Mouse (Mus musculus): ENCODE measurements at regions not wholly inside any gene's neighbourhood (a gene's known extent, or its start where the extent isn't known, plus 50 kb on each side); places are given as distances from the start of the nearest gene placed in this dataset.

- DNase-seq (ENCODE audit: low spot score in 2 of 2): no peak
Observed at GRCm38 (mm10) chr17:87531411-87532157, 84.8 kb upstream of the Calm2 start.

DNA sequence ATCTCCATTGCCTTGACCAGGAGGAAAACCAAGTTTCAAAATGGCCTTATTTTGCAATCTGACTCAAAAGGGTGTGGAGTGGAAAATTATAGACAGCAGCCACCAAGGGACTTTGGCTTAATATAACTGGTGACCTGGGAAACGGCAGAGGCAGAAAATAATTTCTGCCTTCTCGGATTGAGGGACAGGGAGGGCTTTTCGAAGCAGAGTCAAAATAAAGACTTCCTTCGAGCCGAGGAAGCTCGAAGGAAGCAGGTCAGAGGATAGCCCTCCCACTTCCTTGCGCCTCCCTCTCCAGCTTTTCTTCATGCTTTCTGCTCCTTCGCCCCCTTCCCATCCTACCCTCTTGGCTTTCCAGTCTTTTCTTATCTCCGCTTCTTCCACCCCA is 85.4 kb upstream of the Calm2 start:
- DNase-seq (ENCODE audit: low spot score in 2 of 2): no peak

GRCm38 (mm10) chr17:87532762-87533161 is 86.0 kb upstream of the Calm2 start:
- DNase-seq (ENCODE audit: low spot score in 2 of 2): no peak

GRCm38 (mm10) chr17:87549568-87549967 is 86.2 kb upstream of the Epcam start:
- no peak for DNase-seq (ENCODE audit: low spot score in 2 of 2)

DNA sequence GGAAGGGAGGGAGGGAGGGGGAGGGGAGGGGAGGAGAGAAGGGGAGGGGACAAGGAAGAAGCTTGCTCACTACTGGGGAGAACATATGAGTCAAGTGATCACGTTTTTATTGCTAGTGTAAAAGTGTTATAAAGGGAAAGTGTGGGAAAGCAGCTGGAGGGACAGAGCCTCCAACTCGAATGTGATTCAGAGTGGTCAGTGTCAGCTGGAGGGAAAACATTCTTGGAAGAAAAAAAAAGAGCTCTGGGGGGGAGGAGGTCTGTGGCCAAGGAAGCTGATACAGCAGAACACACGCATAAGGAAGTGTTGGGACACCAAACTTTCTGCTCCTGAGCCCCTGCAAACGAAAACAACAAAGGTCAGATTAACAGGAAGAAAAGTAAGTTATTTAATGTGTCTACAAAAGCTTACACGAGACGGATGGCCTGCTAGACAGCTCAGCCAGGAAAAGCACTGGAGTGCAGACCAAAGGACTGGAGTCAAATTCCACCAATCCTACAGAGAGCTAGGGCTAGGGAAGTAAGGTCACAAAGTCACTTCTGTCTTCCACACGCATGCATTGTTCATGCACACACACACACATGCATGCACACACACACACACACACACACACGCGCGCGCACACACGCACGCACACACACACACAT is 85.1 kb upstream of the Epcam start:
- no peak for DNase-seq (ENCODE audit: low spot score in 2 of 2)

DNA sequence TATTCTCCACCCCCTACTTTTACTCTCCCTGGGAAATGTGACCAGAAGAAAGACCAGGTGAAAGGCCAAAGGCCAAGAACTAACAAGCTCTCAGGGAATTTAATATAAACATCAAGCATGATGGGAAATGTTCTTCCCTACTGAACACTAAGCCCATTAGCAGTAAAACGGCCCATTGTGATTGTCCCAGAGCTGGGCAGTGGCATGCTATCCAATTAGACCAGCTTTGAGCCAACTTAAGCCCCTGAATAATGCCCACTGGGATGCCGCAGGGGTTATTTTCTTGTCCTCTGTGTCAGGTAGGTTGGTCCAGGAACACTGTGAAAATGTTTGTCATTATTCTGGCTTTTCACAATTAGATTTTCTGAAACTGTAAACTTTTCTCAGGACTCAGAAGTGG is 81.2 kb upstream of the Epcam start:
- no peak for DNase-seq (ENCODE audit: low spot score in 2 of 2)

GRCm38 (mm10) chr17:87558419-87558818 is 77.4 kb upstream of the Epcam start:
- no peak for DNase-seq (ENCODE audit: low spot score in 2 of 2)

DNA sequence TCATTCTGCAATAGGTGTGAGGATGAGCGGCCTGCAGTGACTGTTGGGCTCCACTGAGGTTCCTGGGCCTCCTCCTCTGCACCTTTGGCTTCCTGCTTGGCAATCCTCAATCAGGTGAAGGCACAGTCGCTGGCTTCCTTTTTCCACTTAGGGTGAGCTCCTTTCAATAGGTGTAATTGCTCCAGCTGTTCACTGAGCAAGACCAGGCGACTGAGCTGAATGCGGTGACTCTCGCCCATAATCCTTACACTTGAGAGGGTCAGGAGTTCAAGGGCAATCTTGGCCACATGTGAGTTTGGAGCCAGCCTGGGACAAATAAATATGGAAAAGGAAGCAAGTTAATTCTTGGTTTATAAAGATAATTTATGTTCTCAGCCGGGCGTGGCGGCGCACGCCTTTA is 76.1 kb upstream of the Epcam start:
- DNase-seq (ENCODE audit: low spot score in 2 of 2): no peak

DNA sequence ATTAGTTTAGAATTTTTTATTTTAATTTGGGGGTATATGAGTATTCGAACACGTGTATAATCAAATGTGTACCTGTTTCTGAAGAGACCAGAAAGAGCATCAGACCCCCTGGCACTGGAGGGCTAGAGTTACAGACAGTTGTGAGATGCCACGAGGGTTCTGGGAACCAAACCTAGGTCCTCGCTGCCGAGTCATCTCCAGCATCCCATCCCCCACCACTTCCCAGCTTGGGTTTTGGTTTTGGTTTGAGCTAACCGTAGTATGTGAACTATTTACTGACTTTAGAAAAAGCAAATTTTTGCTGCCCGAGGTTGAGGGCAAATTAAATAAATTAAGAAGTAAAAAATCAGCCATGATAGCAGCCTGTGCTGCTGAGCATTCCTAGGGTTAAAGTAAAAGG is 74.9 kb upstream of the Epcam start:
- DNase-seq (ENCODE audit: low spot score in 2 of 2): no peak

- DNase-seq (ENCODE audit: low spot score in 2 of 2): no peak
Observed at GRCm38 (mm10) chr17:87563375-87563774, 72.4 kb upstream of the Epcam start.

GRCm38 (mm10) chr17:87565631-87566030 is 70.1 kb upstream of the Epcam start:
- DNase-seq (ENCODE audit: low spot score in 2 of 2): no peak

DNA sequence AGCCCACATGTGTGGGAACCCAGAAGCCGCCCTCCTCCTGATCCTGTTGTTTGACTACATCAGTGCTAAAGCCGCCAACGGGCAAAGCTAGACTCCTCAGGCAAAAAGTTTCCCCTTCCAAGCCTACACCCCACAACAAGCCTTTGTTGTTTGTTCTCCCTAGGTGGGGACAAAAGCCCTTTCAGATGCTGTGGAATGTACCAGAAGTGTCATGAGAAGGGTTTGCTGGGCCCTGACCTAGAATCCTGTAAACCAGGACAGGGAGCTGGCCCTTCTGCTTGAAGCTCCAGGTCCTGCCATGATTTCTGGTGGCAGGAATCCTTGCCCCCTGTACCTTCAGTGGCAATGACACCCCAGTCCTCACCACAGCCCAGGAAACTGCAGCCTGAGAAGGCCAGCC is 69.5 kb upstream of the Epcam start:
- no peak for DNase-seq (ENCODE audit: low spot score in 2 of 2)

GRCm38 (mm10) chr17:87566996-87567395 is 68.8 kb upstream of the Epcam start:
- DNase-seq (ENCODE audit: low spot score in 2 of 2): no peak

- no peak for DNase-seq (ENCODE audit: low spot score in 2 of 2)
Observed at GRCm38 (mm10) chr17:87567475-87567874, 68.3 kb upstream of the Epcam start.

DNA sequence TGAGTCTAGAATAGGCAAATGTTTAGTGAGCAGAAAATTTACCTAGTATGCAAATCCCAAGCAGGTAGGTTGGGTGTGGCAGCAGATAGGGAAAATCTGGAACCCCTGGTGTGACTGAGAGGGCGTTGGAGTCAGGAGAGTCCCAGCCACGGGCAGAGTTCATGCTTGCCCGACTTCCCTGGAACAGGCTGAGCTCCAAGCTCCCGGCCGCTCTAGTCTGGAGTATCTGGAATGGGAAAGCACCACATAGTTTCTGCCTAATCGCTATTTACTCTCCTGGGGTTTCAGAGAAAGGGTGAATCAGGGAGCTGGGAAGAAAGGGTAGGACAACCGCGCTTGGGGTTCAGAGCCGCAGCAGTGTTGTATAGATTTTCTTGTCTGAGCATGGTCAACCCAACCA is 65.8 kb upstream of the Epcam start:
- DNase-seq (ENCODE audit: low spot score in 2 of 2): no peak

GRCm38 (mm10) chr17:87570676-87571344 is 65.0 kb upstream of the Epcam start:
- no peak for DNase-seq (ENCODE audit: low spot score in 2 of 2)

GRCm38 (mm10) chr17:87571345-87571932 is 64.3 kb upstream of the Epcam start:
- DNase-seq (ENCODE audit: low spot score in 2 of 2): peak; percentile 97 to 98

DNA sequence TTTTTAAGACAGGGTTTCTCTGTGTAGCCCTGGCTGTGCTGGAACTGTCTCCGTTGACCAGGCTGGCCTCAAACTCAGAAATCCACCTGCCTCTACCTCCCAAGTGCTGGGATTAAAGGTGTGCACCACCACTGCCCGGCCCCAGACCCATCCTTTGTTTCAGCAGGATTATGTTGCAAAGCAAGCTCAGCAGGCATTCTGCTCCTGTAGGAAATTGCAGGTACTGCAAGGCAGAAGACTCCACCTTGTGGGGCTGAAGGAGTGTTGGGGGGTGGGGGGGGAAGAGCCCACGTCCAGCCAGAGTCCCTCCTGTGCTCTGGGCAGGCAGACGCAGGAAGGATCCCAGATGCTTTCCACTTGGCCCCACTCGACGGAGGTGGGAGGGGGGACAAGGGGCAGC is 52.2 kb upstream of the Epcam start:
- no peak for DNase-seq (ENCODE audit: low spot score in 2 of 2)

DNA sequence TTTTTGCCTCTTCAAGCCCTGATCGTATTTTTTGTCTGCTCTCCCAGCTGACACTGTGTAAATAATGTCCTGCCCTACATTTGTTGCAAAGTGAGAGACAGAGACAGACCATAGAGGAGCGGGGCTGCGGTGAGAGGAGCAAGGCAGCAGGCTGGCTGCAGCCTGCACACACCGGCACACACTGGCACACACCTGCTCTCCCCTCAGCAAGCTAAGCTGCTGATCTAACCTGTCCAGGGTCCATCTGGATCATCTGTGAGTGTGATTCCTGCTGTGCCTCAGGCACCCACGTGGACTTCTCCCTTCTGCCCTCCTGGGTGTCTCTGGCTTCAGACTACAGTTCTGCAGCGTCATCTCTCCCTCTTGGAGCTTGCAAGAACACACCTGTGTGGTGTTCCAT is 50.4 kb upstream of the Epcam start:
- DNase-seq (ENCODE audit: low spot score in 2 of 2): no peak

All from frontal cortex, postnatal 25 days (tissue).